Mouse (Mus musculus): ENCODE measurements around the gene Anln. TPM values are rescaled to one million over a fixed set of nuclear protein-coding genes. Genes with fewer than 3 reads are reported as not detected.
A peak's percentile ranks its signal among the peaks of the same experiment; 100 is the strongest.
"Not testable (repeated sequence)": the region's sequence is repeated elsewhere in the genome, so short reads cannot be mapped to it uniquely, and the experiment has no call there.

Anln gene
- polyA plus RNA-seq, 1 experiment from 2014 or later, result 6.7 TPM

GRCm38 (mm10) chr9:22353465-22353864, 35.5 kb downstream of the Anln start:
- no peaks in the 10 kb centered on the region for H3K27me3 ChIP-seq
- no peaks in the 10 kb centered on the region for H3K36me3 ChIP-seq
- ATAC-seq (ENCODE audit: low FRiP score, low read depth), result no peak
- H3K4me3 ChIP-seq, result no peak overlapping the region
- no peak overlapping the region for H3K4me2 ChIP-seq
- 97% methylated on average over 5 of the region's 5 CpGs for WGBS
- no peaks in the 10 kb centered on the region for H3K9me3 ChIP-seq
- no peak overlapping the region for H3K9ac ChIP-seq
- H3K4me1 ChIP-seq (replicated peaks), result no peaks in the 10 kb centered on the region
- no peak overlapping the region for H3K27ac ChIP-seq (replicated peaks)

GRCm38 (mm10) chr9:22340331-22340730, 48.7 kb downstream of the Anln start:
- Histone ChIP-seq H3K4me1 (replicated peaks) (no peaks in the 10 kb centered on the region), H3K27me3 (no peaks in the 10 kb centered on the region), H3K9me3 (no peaks in the 10 kb centered on the region), H3K9ac (no peak overlapping the region), H3K27ac (replicated peaks) (no peak overlapping the region), H3K4me2 (no peak overlapping the region), H3K36me3 (0 out of 2 replicates have a peak, but pooled peaks cover 5% of the 10 kb centered on the region), H3K4me3 (no peak overlapping the region)
- no peak for ATAC-seq (ENCODE audit: low FRiP score, low read depth)
- 93% methylated on average over 1 of the region's 1 CpGs for WGBS

DNA sequence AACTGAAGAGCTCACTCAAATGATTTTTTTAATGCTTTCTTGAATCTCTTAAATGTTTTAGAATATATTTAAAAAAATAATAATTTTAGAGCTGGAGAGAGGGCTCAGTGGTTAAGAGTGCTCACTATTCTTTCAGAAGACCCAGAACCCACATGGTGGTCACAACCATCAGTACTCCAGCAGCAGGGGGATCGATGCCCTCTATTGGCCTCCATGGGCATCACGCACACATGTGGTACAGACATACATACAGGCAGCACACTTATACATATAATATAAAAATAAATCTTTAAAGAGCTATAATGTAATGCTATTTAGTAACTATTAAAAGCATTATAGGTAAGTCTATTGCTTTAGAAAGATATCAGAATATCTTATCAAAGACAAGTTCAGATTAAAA, 51.8 kb downstream of the Anln start:
- H3K4me3 ChIP-seq, result no peak overlapping the region
- H3K36me3 ChIP-seq, result 0 out of 2 replicates have a peak, but pooled peaks cover 5% of the 10 kb centered on the region
- ATAC-seq (ENCODE audit: low FRiP score, low read depth), result no peak
- 99% methylated on average over 2 of the region's 2 CpGs for WGBS
- H3K27me3 ChIP-seq, result no peaks in the 10 kb centered on the region
- no peak overlapping the region for H3K9ac ChIP-seq
- H3K9me3 ChIP-seq, result no peaks in the 10 kb centered on the region
- no peaks in the 10 kb centered on the region for H3K4me1 ChIP-seq (replicated peaks)
- no peak overlapping the region for H3K27ac ChIP-seq (replicated peaks)
- no peak overlapping the region for H3K4me2 ChIP-seq

DNA sequence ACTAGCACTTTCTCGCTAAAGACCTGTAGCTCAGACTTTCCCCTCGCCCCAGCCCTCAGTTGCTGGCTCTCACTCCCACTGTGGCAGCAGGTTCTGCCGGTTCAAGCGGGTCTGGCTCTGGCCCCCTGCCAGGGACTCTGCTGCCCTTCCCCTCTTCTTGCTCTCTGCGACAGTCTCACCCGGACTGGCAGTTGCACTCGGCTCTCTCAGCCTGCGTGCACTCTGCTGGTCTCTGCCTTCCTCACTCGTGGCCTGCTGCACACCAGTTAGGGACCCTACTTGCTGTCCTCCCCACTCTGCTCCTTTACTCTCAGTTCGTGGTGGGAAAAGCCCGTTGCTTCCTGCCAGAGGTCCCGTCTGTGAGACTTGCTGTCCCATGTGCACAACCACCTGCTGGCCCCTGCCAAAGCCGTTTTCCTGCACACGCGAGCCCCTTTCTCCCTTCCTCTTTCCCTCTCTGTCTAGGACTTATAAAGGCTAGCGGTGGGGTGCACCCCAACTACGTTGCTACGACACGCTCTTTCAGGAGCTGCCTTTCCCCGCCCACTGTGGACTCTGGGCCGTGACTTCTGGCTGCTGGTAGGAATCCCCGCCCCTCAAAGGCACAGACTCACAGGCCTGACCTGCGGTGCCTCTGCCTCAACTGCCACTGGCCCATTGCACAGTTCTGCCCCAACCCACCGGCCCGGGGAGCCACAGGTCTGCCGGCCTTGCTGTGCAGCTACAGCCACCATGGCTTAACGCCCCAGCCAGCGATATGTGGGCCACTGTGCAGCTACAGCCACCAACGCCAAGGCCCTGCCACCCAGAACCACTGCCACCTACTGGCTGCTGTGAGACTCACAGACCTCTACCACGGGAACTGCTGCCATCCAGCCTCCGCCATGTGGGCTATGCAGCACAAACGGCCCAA, 61.3 kb downstream of the Anln start:
- Histone ChIP-seq H3K4me2 (peak overlapping the region; percentile 68), H3K27me3 (no peaks in the 10 kb centered on the region), H3K36me3 (no peaks in the 10 kb centered on the region), H3K4me1 (replicated peaks) (peaks cover 13% of the 10 kb centered on the region), H3K9me3 (no peaks in the 10 kb centered on the region), H3K4me3 (peak overlapping the region; percentile 42), H3K27ac (replicated peaks) (peak overlapping the region; percentile 53), H3K9ac (peak overlapping the region; percentile 34)
- peak; percentile 93 for ATAC-seq (ENCODE audit: low FRiP score, low read depth)
- WGBS, result under 1% methylated on average over 32 of the region's 32 CpGs

GRCm38 (mm10) chr9:22327099-22327474, 61.9 kb downstream of the Anln start:
- ATAC-seq (ENCODE audit: low FRiP score, low read depth), result no peak
- 18% methylated on average over 9 of the region's 9 CpGs for WGBS

GRCm38 (mm10) chr9:22324579-22324978, 64.4 kb downstream of the Anln start:
- Histone ChIP-seq H3K9me3 (no peaks in the 10 kb centered on the region), H3K27ac (replicated peaks) (no peak overlapping the region), H3K36me3 (no peaks in the 10 kb centered on the region), H3K9ac (no peak overlapping the region), H3K4me3 (no peak overlapping the region), H3K4me2 (no peak overlapping the region), H3K4me1 (replicated peaks) (peaks cover 13% of the 10 kb centered on the region), H3K27me3 (no peaks in the 10 kb centered on the region)
- 88% methylated on average over 1 of the region's 1 CpGs for WGBS
- ATAC-seq (ENCODE audit: low FRiP score, low read depth), result no peak

More at GRCm38 (mm10) chr9:22327099-22327474, 61.9 kb downstream of the Anln start:
- Histone ChIP-seq H3K4me3 (peak overlapping the region; percentile 42), H3K36me3 (no peaks in the 10 kb centered on the region), H3K9ac (peak overlapping the region; percentile 34; the same call in 1 of the 2 replicates), H3K27ac (replicated peaks) (no peak overlapping the region), H3K4me1 (replicated peaks) (peaks cover 13% of the 10 kb centered on the region), H3K4me2 (peak overlapping the region; percentile 68), H3K27me3 (no peaks in the 10 kb centered on the region), H3K9me3 (no peaks in the 10 kb centered on the region)

- ATAC-seq (ENCODE audit: low FRiP score, low read depth), result no peak
- Histone ChIP-seq H3K36me3 (no peaks in the 10 kb centered on the region), H3K4me3 (no peak overlapping the region), H3K4me2 (no peak overlapping the region), H3K27me3 (no peaks in the 10 kb centered on the region), H3K27ac (replicated peaks) (no peak overlapping the region), H3K9me3 (no peaks in the 10 kb centered on the region), H3K4me1 (replicated peaks) (peaks cover 8% of the 10 kb centered on the region), H3K9ac (no peak overlapping the region)
- 81% methylated on average over 8 of the region's 8 CpGs for WGBS
These were observed 66.4 kb downstream of the Anln start for GRCm38 (mm10) chr9:22322381-22323211.

DNA sequence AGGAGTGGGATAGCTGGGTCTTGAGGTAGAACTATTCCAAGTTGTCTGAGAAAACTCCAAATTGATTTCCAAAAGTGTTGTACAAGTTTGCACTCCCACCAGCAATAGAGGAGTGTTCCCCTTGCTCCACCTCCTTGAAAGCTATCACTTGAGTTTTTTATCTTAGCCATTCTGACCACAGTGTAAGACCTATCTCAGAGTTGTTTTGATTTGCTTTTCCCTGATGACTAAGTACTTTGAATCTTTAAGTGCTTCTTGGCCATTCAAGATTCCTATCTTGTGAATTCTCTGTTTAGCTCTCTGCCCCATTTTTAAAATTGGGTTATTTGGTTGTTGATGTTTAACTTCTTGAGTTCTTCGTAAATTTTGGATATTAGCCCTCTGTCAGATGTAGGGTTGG, 69.9 kb downstream of the Anln start:
- no peak for ATAC-seq (ENCODE audit: low FRiP score, low read depth)
- Histone ChIP-seq H3K4me2 (no peak overlapping the region), H3K9ac (no peak overlapping the region), H3K36me3 (no peaks in the 10 kb centered on the region), H3K27me3 (no peaks in the 10 kb centered on the region), H3K4me3 (no peak overlapping the region), H3K27ac (replicated peaks) (no peak overlapping the region), H3K9me3 (no peaks in the 10 kb centered on the region), H3K4me1 (replicated peaks) (no peaks in the 10 kb centered on the region)
- 94% methylated on average over 1 of the region's 1 CpGs for WGBS

DNA sequence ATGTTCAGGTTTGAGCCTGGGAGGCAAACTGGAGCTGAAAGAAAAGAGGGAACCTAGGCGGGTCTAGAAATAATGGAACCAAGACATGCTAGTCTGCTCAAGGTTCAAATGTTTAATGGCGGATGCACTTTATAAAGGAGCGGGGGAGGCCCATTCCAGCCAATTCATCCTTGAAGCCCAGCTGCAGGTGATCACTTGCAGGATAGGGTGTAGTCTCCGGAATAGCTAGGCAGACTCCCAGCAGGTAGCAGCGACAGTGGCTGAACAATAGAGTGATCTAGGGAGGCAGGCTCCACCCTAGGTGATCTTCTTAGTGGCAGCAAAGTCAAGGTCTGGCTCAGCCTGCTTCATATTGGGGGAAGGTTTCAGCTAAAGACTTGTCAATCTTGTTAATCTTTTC, 72.9 kb downstream of the Anln start:
- not testable (repeated sequence) for H3K27ac ChIP-seq (replicated peaks); ATAC-seq (ENCODE audit: low FRiP score, low read depth); H3K4me1 ChIP-seq (replicated peaks); H3K27me3 ChIP-seq; H3K4me3 ChIP-seq; H3K36me3 ChIP-seq; H3K4me2 ChIP-seq; H3K9me3 ChIP-seq; H3K9ac ChIP-seq
- 66% methylated on average over 5 of the region's 5 CpGs for WGBS

DNA sequence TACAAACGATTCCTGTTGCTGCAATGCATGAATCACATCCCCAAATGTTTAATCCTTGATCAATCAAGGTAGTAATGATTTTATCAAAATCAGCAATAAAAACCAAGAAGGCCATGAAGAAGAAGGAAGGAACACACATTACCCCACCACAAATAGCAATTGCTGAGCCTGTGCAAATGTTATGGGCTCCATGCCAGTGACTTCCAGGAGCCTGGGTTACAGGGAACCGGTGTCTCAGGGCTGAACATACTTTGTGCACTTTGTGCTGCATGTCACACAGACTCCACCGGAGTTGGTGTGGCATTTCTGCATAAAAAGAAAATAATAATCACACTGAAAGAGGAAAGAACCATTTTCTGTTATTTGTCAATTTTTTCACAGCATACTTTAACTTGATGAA, 74.9 kb downstream of the Anln start:
- H3K4me2 ChIP-seq, result no peak overlapping the region
- H3K27me3 ChIP-seq, result no peaks in the 10 kb centered on the region
- 77% methylated on average over 3 of the region's 3 CpGs for WGBS
- H3K27ac ChIP-seq (replicated peaks), result no peak overlapping the region
- no peak for ATAC-seq (ENCODE audit: low FRiP score, low read depth)
- H3K36me3 ChIP-seq, result no peaks in the 10 kb centered on the region
- H3K4me3 ChIP-seq, result no peak overlapping the region
- no peaks in the 10 kb centered on the region for H3K4me1 ChIP-seq (replicated peaks)
- H3K9me3 ChIP-seq, result no peaks in the 10 kb centered on the region
- no peak overlapping the region for H3K9ac ChIP-seq

- 90% methylated on average over 5 of the region's 5 CpGs for WGBS
- Histone ChIP-seq H3K9ac (no peak overlapping the region), H3K4me1 (replicated peaks) (no peaks in the 10 kb centered on the region), H3K36me3 (no peaks in the 10 kb centered on the region), H3K4me2 (no peak overlapping the region), H3K27ac (replicated peaks) (no peak overlapping the region), H3K4me3 (no peak overlapping the region), H3K9me3 (no peaks in the 10 kb centered on the region), H3K27me3 (no peaks in the 10 kb centered on the region)
- no peak for ATAC-seq (ENCODE audit: low FRiP score, low read depth)
These were observed 75.8 kb downstream of the Anln start for GRCm38 (mm10) chr9:22313218-22313617.

DNA sequence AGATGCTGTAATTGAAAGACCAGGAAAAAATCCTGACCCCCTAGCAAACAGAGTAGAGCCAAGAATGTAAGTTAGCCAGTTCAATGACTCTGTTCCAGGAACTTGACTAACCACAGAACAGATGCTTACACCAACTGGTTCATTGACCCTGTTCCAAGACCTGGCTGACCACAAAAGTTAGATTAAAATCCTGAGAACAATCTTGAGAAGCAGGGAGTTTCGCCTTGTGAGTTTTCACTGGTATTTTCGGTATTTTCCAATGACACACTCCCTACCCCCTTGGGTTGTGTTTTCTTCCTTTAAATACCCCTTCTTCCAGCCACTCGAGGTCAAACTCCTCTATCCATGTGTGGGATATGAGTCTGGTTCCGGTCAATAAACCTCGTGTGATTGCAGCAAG, 79.3 kb downstream of the Anln start:
- no peak overlapping the region for H3K4me3 ChIP-seq
- H3K36me3 ChIP-seq, result peaks cover 7% of the 10 kb centered on the region
- no peak overlapping the region for H3K9ac ChIP-seq
- no peaks in the 10 kb centered on the region for H3K27me3 ChIP-seq
- no peak overlapping the region for H3K27ac ChIP-seq (replicated peaks)
- 97% methylated on average over 5 of the region's 5 CpGs for WGBS
- no peaks in the 10 kb centered on the region for H3K9me3 ChIP-seq
- H3K4me1 ChIP-seq (replicated peaks), result peaks cover 9% of the 10 kb centered on the region
- ATAC-seq (ENCODE audit: low FRiP score, low read depth), result no peak
- H3K4me2 ChIP-seq, result no peak overlapping the region
